Mouse (Mus musculus): ENCODE data around the gene Ntsr1. TPM values are rescaled to one million over a fixed set of nuclear protein-coding genes. Genes with fewer than 3 reads are reported as not detected.

The Ntsr1 gene
- polyA plus RNA-seq (2014; fragmentation: Nextera tagmentation; extraction: Ambion mirVana), result 0.04 and 0.14 TPM in 2 replicates

- H3K4me3 ChIP-seq (ENCODE audit: low read depth, low read length), result peak within 1 kb of the TSS; percentile 16
- H3K27me3 ChIP-seq (ENCODE audit: control insufficient read depth, insufficient read depth, low read length), result peaks cover 75% of the 10 kb centered on the region
- no peaks in the 10 kb centered on the region for H3K9me3 ChIP-seq (ENCODE audit: control insufficient read depth, low read length)
- H3K36me3 ChIP-seq (ENCODE audit: control insufficient read depth, insufficient read depth, low read length), result no peaks in the 10 kb centered on the region
- peaks cover 7% of the 10 kb centered on the region; the same call in 1 of the 2 replicates for H3K4me1 ChIP-seq (ENCODE audit: control insufficient read depth, insufficient read depth, low read length)
- DNase-seq (ENCODE audit: low spot score, missing footprints) (peak; percentile 91), ATAC-seq (ENCODE audit: low FRiP score) (no peak)
- WGBS, result under 1% methylated on average over 30 of the region's 30 CpGs
- H3K4me2 ChIP-seq, result peak within 1 kb of the TSS; percentile 34
- H3K27ac ChIP-seq (ENCODE audit: low read depth, low read length), result no peak within 1 kb of the TSS
- H3K9ac ChIP-seq (ENCODE audit: low read length), result no peak within 1 kb of the TSS
These were observed at the start of gene Ntsr1 for GRCm38 (mm10) chr2:180499741-180500140. Gene Ntsr1, plus strand, starts transcription at chr2:180499976.

- Histone ChIP-seq H3K36me3 (ENCODE audit: control insufficient read depth, insufficient read depth, low read length) (no peaks in the 10 kb centered on the region), H3K4me3 (ENCODE audit: low read depth, low read length) (no peak overlapping the region), H3K9ac (ENCODE audit: low read length) (no peak overlapping the region), H3K27ac (ENCODE audit: low read depth, low read length) (no peak overlapping the region), H3K27me3 (ENCODE audit: control insufficient read depth, insufficient read depth, low read length) (peaks cover 5% of the 10 kb centered on the region; the same call in 1 of the 2 replicates), H3K9me3 (ENCODE audit: control insufficient read depth, low read length) (no peaks in the 10 kb centered on the region), H3K4me2 (no peak overlapping the region), H3K4me1 (ENCODE audit: control insufficient read depth, insufficient read depth, low read length) (no peaks in the 10 kb centered on the region; the same call in 1 of the 2 replicates)
- ATAC-seq (ENCODE audit: low FRiP score) (no peak), DNase-seq (ENCODE audit: low spot score, missing footprints) (no peak)
- WGBS, result 83% methylated on average over 5 of the region's 5 CpGs
These were observed 49.2 kb upstream of the Ntsr1 start for GRCm38 (mm10) chr2:180450529-180450928.

- no peaks in the 10 kb centered on the region for H3K36me3 ChIP-seq (ENCODE audit: control insufficient read depth, insufficient read depth, low read length)
- no peaks in the 10 kb centered on the region for H3K9me3 ChIP-seq (ENCODE audit: control insufficient read depth, low read length)
- peaks cover 24% of the 10 kb centered on the region for H3K27me3 ChIP-seq (ENCODE audit: control insufficient read depth, insufficient read depth, low read length)
- peak; percentile 94 for ATAC-seq (ENCODE audit: low FRiP score)
- peak; percentile 98 for DNase-seq (ENCODE audit: low spot score, missing footprints)
- peak within 1 kb of the TSS; percentile 61 for H3K9ac ChIP-seq (ENCODE audit: low read length)
- peaks cover 9% of the 10 kb centered on the region for H3K4me1 ChIP-seq (ENCODE audit: control insufficient read depth, insufficient read depth, low read length)
- 1% methylated on average over 65 of the region's 65 CpGs for WGBS
- no peak within 1 kb of the TSS for H3K27ac ChIP-seq (ENCODE audit: low read depth, low read length)
- H3K4me3 ChIP-seq (ENCODE audit: low read depth, low read length), result peak within 1 kb of the TSS; percentile 59
- H3K4me2 ChIP-seq, result peak within 1 kb of the TSS; percentile 96
These were observed 43.8 kb upstream of the Ntsr1 start, which contains the start of gene Slco4a1 for GRCm38 (mm10) chr2:180455723-180456698. Gene Slco4a1, plus strand, starts transcription at chr2:180456245.

GRCm38 (mm10) chr2:180456705-180457104 is 43.1 kb upstream of the Ntsr1 start:
- Histone ChIP-seq H3K4me1 (ENCODE audit: control insufficient read depth, insufficient read depth, low read length) (peaks cover 9% of the 10 kb centered on the region), H3K9ac (ENCODE audit: low read length) (peak overlapping the region; percentile 61), H3K4me3 (ENCODE audit: low read depth, low read length) (peak overlapping the region; percentile 59), H3K27ac (ENCODE audit: low read depth, low read length) (no peak overlapping the region), H3K27me3 (ENCODE audit: control insufficient read depth, insufficient read depth, low read length) (peaks cover 24% of the 10 kb centered on the region), H3K36me3 (ENCODE audit: control insufficient read depth, insufficient read depth, low read length) (no peaks in the 10 kb centered on the region), H3K4me2 (peak overlapping the region; percentile 96), H3K9me3 (ENCODE audit: control insufficient read depth, low read length) (no peaks in the 10 kb centered on the region)
- ATAC-seq (ENCODE audit: low FRiP score) (no peak), DNase-seq (ENCODE audit: low spot score, missing footprints) (peak; percentile 95)
- under 1% methylated on average over 25 of the region's 28 CpGs for WGBS

- H3K4me3 ChIP-seq (ENCODE audit: low read depth, low read length), result no peak overlapping the region
- WGBS, result 29% methylated on average over 2 of the region's 2 CpGs
- H3K9me3 ChIP-seq (ENCODE audit: control insufficient read depth, low read length), result no peaks in the 10 kb centered on the region
- peaks cover 24% of the 10 kb centered on the region for H3K27me3 ChIP-seq (ENCODE audit: control insufficient read depth, insufficient read depth, low read length)
- ATAC-seq (ENCODE audit: low FRiP score), result no peak
- peaks cover 9% of the 10 kb centered on the region for H3K4me1 ChIP-seq (ENCODE audit: control insufficient read depth, insufficient read depth, low read length)
- no peak overlapping the region for H3K9ac ChIP-seq (ENCODE audit: low read length)
- no peaks in the 10 kb centered on the region for H3K36me3 ChIP-seq (ENCODE audit: control insufficient read depth, insufficient read depth, low read length)
- H3K27ac ChIP-seq (ENCODE audit: low read depth, low read length), result no peak overlapping the region
- no peak for DNase-seq (ENCODE audit: low spot score, missing footprints)
- no peak overlapping the region for H3K4me2 ChIP-seq
These were observed 42.1 kb upstream of the Ntsr1 start for GRCm38 (mm10) chr2:180457680-180458079.

- Histone ChIP-seq H3K4me3 (ENCODE audit: low read depth, low read length) (no peak overlapping the region), H3K4me1 (ENCODE audit: control insufficient read depth, insufficient read depth, low read length) (peaks cover 9% of the 10 kb centered on the region), H3K9me3 (ENCODE audit: control insufficient read depth, low read length) (no peaks in the 10 kb centered on the region), H3K27ac (ENCODE audit: low read depth, low read length) (no peak overlapping the region), H3K27me3 (ENCODE audit: control insufficient read depth, insufficient read depth, low read length) (peaks cover 21% of the 10 kb centered on the region), H3K4me2 (no peak overlapping the region), H3K9ac (ENCODE audit: low read length) (no peak overlapping the region), H3K36me3 (ENCODE audit: control insufficient read depth, insufficient read depth, low read length) (no peaks in the 10 kb centered on the region)
- ATAC-seq (ENCODE audit: low FRiP score), result no peak
- DNase-seq (ENCODE audit: low spot score, missing footprints), result no peak
- 86% methylated on average over 4 of the region's 4 CpGs for WGBS
These were observed 40.3 kb upstream of the Ntsr1 start for GRCm38 (mm10) chr2:180459437-180459836.

GRCm38 (mm10) chr2:180460801-180461200 is 39.0 kb upstream of the Ntsr1 start:
- H3K27me3 ChIP-seq (ENCODE audit: control insufficient read depth, insufficient read depth, low read length), result peaks cover 19% of the 10 kb centered on the region
- peaks cover 7% of the 10 kb centered on the region; the same call in 1 of the 2 replicates for H3K4me1 ChIP-seq (ENCODE audit: control insufficient read depth, insufficient read depth, low read length)
- no peaks in the 10 kb centered on the region for H3K36me3 ChIP-seq (ENCODE audit: control insufficient read depth, insufficient read depth, low read length)
- no peak overlapping the region for H3K4me3 ChIP-seq (ENCODE audit: low read depth, low read length)
- H3K9me3 ChIP-seq (ENCODE audit: control insufficient read depth, low read length), result no peaks in the 10 kb centered on the region
- no peak overlapping the region for H3K9ac ChIP-seq (ENCODE audit: low read length)
- ATAC-seq (ENCODE audit: low FRiP score), result no peak
- H3K4me2 ChIP-seq, result no peak overlapping the region
- 55% methylated on average over 8 of the region's 8 CpGs for WGBS
- H3K27ac ChIP-seq (ENCODE audit: low read depth, low read length), result no peak overlapping the region
- no peak for DNase-seq (ENCODE audit: low spot score, missing footprints)

- no peak for ATAC-seq (ENCODE audit: low FRiP score)
- H3K4me1 ChIP-seq (ENCODE audit: control insufficient read depth, insufficient read depth, low read length), result no peaks in the 10 kb centered on the region
- no peak overlapping the region for H3K27ac ChIP-seq (ENCODE audit: low read depth, low read length)
- H3K9ac ChIP-seq (ENCODE audit: low read length), result no peak overlapping the region
- no peaks in the 10 kb centered on the region for H3K36me3 ChIP-seq (ENCODE audit: control insufficient read depth, insufficient read depth, low read length)
- WGBS, result 90% methylated on average over 8 of the region's 8 CpGs
- H3K9me3 ChIP-seq (ENCODE audit: control insufficient read depth, low read length), result no peaks in the 10 kb centered on the region
- H3K4me3 ChIP-seq (ENCODE audit: low read depth, low read length), result no peak overlapping the region
- peaks cover 8% of the 10 kb centered on the region for H3K27me3 ChIP-seq (ENCODE audit: control insufficient read depth, insufficient read depth, low read length)
- H3K4me2 ChIP-seq, result no peak overlapping the region
- DNase-seq (ENCODE audit: low spot score, missing footprints), result no peak
These were observed 37.2 kb upstream of the Ntsr1 start for GRCm38 (mm10) chr2:180462593-180462992.

GRCm38 (mm10) chr2:180466505-180466904 is 33.3 kb upstream of the Ntsr1 start:
- H3K27me3 ChIP-seq (ENCODE audit: control insufficient read depth, insufficient read depth, low read length), result no peaks in the 10 kb centered on the region
- H3K4me2 ChIP-seq, result no peak overlapping the region
- DNase-seq (ENCODE audit: low spot score, missing footprints) (no peak), ATAC-seq (ENCODE audit: low FRiP score) (peak; percentile 61)
- no peaks in the 10 kb centered on the region for H3K4me1 ChIP-seq (ENCODE audit: control insufficient read depth, insufficient read depth, low read length)
- H3K9ac ChIP-seq (ENCODE audit: low read length), result no peak overlapping the region
- no peak overlapping the region for H3K4me3 ChIP-seq (ENCODE audit: low read depth, low read length)
- H3K36me3 ChIP-seq (ENCODE audit: control insufficient read depth, insufficient read depth, low read length), result no peaks in the 10 kb centered on the region
- no peak overlapping the region for H3K27ac ChIP-seq (ENCODE audit: low read depth, low read length)
- WGBS, result 64% methylated on average over 7 of the region's 7 CpGs
- no peaks in the 10 kb centered on the region for H3K9me3 ChIP-seq (ENCODE audit: control insufficient read depth, low read length)

Measured in midbrain, embryonic 11.5 days (tissue).